Mouse (Mus musculus) testis, adult 2 months (tissue): ENCODE measurements around the gene Klf15. TPM values are rescaled to one million over a fixed set of nuclear protein-coding genes. Genes with fewer than 3 reads are reported as not detected.
A peak's percentile ranks its signal among the peaks of the same experiment; 100 is the strongest.

Experiments used
- H3K27ac ChIP-seq: fragments of 200-500 bp; 2 replicates; pipeline ENCODE4 v1.5.1; 2012; ENCODE audit warnings: low read depth, low read length; ENCODE audit not compliant: control insufficient read depth, insufficient read depth
- H3K27me3 ChIP-seq: fragments of 200-500 bp; 2 replicates; pipeline ENCODE4 v1.6.1; 2012; ENCODE audit warnings: mild to moderate bottlenecking, low read length, moderate library complexity; ENCODE audit not compliant: control insufficient read depth, insufficient read depth
- H3K36me3 ChIP-seq: fragments of 200-500 bp; 2 replicates; pipeline ENCODE4 v1.6.1; 2012; ENCODE audit warnings: mild to moderate bottlenecking, low read length; ENCODE audit not compliant: control insufficient read depth, insufficient read depth
- H3K4me1 ChIP-seq: fragments of 200-500 bp; 2 replicates; pipeline ENCODE4 v1.6.1; 2012; ENCODE audit warnings: low read length; ENCODE audit not compliant: control insufficient read depth, insufficient read depth
- H3K4me3 ChIP-seq: fragments of 200-500 bp; 2 replicates; pipeline ENCODE4 v1.5.1; 2012; ENCODE audit warnings: low read depth, mild to moderate bottlenecking, low read length, moderate library complexity, mixed read lengths; ENCODE audit not compliant: control insufficient read depth
- CTCF ChIP-seq: fragments of 200-500 bp; IDR thresholded peaks from 2 replicates; pipeline ENCODE4 v1.5.1; 2012; ENCODE audit warnings: low read depth, mild to moderate bottlenecking, inconsistent platforms, low read length, moderate library complexity; ENCODE audit not compliant: control insufficient read depth, insufficient read depth, insufficient replicate concordance
- POLR2A ChIP-seq: fragments of 200-500 bp; IDR thresholded peaks from 2 replicates; pipeline ENCODE4 v1.6.1; 2012; ENCODE audit warnings: low read depth, mild to moderate bottlenecking, inconsistent platforms, low read length, moderate library complexity; ENCODE audit not compliant: control insufficient read depth
- polyA plus RNA-seq: library from polyadenylated mRNA; depleted of rRNA; stranded (reverse); fragments of >200 nt; gene quantifications from 2 replicates; pipeline ENCODE4 v1.2.3, GENCODE M21; 2012

Klf15 gene
- polyA plus RNA-seq, 1 experiment = 7.6 TPM

GRCm38 (mm10) chr6:90463890-90464421, 1.6 kb downstream of the Klf15 start:
- Histone ChIP-seq H3K27ac (peak overlapping the region; percentile 65), H3K27me3 (no peaks in the 10 kb centered on the region), H3K4me3 (peak overlapping the region; percentile 39), H3K4me1 (peaks cover 24% of the 10 kb centered on the region), H3K36me3 (no peaks in the 10 kb centered on the region)
- TF ChIP-seq CTCF (no peak), POLR2A (no peak)

DNA sequence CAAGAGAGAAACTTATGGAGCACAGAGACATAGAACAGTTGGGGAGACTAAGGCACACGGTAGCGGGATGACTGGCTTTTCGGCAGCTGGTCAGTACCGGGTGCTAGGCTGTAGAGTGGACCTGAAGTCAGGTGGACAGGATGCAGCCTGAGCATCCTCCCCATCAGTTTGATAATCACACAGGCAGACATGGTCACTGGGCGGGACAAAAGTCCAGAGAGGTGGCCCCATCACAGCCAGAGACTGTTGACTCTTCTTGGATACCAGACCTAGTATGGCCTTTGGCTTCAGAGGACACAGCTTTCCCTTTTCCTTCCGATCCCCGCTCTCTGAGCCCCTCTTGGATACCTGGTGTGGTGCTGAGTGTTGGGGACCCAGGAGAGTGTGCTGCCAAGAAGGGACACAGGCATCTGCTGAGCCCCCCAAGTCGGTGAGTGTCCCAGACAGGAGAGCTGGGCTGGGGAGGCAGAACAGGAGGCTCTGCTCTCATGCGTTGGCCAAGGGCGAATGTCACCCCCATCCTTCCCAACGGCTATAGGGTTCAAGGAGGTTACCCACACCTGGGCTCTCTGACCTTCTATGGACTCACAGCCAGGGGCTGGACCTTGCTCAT, 2.8 kb downstream of the Klf15 start:
- Histone ChIP-seq H3K27me3 (no peaks in the 10 kb centered on the region), H3K36me3 (no peaks in the 10 kb centered on the region), H3K4me3 (no peak overlapping the region), H3K4me1 (peaks cover 24% of the 10 kb centered on the region), H3K27ac (peak overlapping the region; percentile 23)
- TF ChIP-seq POLR2A (no peak), CTCF (no peak)

DNA sequence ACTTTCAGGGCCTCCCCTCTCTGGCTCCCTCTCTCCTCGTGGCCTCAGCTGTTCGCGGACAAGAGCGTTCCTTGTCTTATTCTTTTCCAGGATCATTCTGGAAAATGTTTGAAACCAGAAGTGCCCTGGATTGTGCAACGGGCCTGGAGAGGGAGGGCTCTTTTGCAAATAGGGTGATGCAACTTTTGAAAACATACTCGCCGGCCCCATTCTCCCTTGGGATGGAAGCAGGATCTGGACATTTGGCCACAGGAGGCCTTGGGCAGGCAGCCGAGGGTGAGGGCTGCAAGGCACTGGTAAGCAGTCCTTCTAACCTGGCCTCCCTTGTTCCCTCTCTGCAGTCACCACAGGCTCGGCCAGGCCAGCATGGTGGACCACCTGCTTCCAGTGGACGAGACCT, 3.7 kb downstream of the Klf15 start:
- TF ChIP-seq CTCF = no peak
- TF ChIP-seq POLR2A = no peak
- no peak overlapping the region for H3K4me3 ChIP-seq
- H3K4me1 ChIP-seq = peaks cover 24% of the 10 kb centered on the region
- H3K36me3 ChIP-seq = no peaks in the 10 kb centered on the region
- no peaks in the 10 kb centered on the region for H3K27me3 ChIP-seq
- peak overlapping the region; percentile 68 for H3K27ac ChIP-seq

DNA sequence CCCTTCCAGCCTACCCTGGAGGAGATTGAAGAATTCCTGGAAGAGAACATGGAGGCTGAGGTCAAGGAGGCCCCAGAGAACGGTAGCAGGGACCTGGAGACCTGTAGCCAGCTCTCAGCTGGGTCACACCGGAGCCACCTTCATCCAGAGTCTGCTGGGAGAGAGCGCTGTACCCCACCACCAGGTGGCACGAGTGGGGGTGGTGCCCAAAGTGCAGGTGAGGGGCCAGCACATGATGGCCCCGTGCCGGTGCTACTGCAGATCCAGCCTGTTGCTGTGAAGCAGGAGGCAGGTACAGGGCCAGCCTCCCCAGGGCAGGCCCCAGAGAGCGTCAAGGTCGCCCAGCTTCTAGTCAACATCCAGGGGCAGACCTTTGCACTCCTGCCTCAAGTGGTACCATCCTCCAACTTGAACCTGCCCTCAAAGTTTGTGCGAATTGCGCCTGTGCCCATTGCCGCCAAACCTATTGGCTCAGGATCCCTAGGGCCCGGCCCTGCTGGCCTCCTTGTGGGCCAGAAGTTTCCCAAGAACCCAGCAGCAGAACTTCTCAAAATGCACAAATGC, 4.6 kb downstream of the Klf15 start:
- peaks cover 20% of the 10 kb centered on the region for H3K4me1 ChIP-seq
- no peaks in the 10 kb centered on the region for H3K27me3 ChIP-seq
- no peak overlapping the region for H3K4me3 ChIP-seq
- no peaks in the 10 kb centered on the region for H3K36me3 ChIP-seq
- peak overlapping the region; percentile 68 for H3K27ac ChIP-seq
- TF ChIP-seq CTCF (no peak), POLR2A (no peak)

- H3K36me3 ChIP-seq = no peaks in the 10 kb centered on the region
- no peak overlapping the region for H3K27ac ChIP-seq
- TF ChIP-seq POLR2A = no peak
- TF ChIP-seq CTCF = no peak
- no peak overlapping the region for H3K4me3 ChIP-seq
- peaks cover 10% of the 10 kb centered on the region for H3K4me1 ChIP-seq
- no peaks in the 10 kb centered on the region for H3K27me3 ChIP-seq
Measured at GRCm38 (mm10) chr6:90468216-90468615, 5.8 kb downstream of the Klf15 start.

- H3K27me3 ChIP-seq = no peaks in the 10 kb centered on the region
- no peak overlapping the region for H3K27ac ChIP-seq
- peaks cover 5% of the 10 kb centered on the region; the same call in 1 of the 2 replicates for H3K4me1 ChIP-seq
- TF ChIP-seq POLR2A (no peak), CTCF (no peak)
- H3K4me3 ChIP-seq = no peak overlapping the region
- H3K36me3 ChIP-seq = no peaks in the 10 kb centered on the region
Measured at GRCm38 (mm10) chr6:90469041-90469440, 6.7 kb downstream of the Klf15 start.

- TF ChIP-seq CTCF = no peak
- no peak for TF ChIP-seq POLR2A
- Histone ChIP-seq H3K27me3 (no peaks in the 10 kb centered on the region), H3K27ac (no peak overlapping the region), H3K4me3 (no peak overlapping the region), H3K36me3 (no peaks in the 10 kb centered on the region), H3K4me1 (peaks cover 1% of the 10 kb centered on the region; the same call in 1 of the 2 replicates)
Measured at GRCm38 (mm10) chr6:90470255-90470654, 7.9 kb downstream of the Klf15 start.
